Mouse (Mus musculus) leukemia stem cell, adult 10-12 weeks (primary cell): ENCODE measurements around the gene Ctse. TPM values are rescaled to one million over a fixed set of nuclear protein-coding genes. Genes with fewer than 3 reads are reported as not detected.

ENCODE experiments used
- polyA plus RNA-seq: library from polyadenylated mRNA; stranded (reverse); fragments of >175 nt; gene quantifications from 2 replicates; pipeline ENCODE4 v1.2.3, GENCODE M21; 2012; ENCODE audit warnings: low replicate concordance

Gene Ctse
- 68.5 and 139 TPM in 2 replicates for polyA plus RNA-seq

GRCm38 (mm10) chr1:131637791-131638540 lies at the start of gene Ctse:
TSS of gene Ctse (plus strand) at chr1:131638306.

DNA sequence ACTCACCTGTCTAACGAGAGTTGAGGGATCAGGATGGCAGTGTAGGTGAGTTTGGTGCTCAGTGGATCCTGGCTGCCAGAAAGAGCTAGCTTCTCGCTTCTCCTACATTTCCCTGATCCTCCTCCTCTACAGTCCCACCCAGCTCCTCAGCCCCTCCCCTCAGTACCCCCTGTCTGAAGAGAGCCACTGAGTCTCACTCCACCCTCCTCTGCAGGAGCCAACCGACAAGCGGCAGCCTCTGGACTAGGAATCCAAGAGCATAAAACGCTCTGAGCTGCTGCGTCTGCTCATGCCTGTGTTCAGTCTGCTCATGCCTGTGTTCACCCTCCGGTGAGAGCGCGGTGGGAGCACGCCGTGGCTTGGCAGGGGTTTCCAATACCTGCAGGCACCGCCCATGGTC lies 39.2 kb upstream of the Ctse start, which contains the start of gene Avpr1b:
Gene Avpr1b, plus strand, starts transcription at position 335 of the 400 bp plus-strand sequence.

GRCm38 (mm10) chr1:131688475-131688874 lies 50.4 kb downstream of the Ctse start, which contains the start of gene Rab7b:
TSS of gene Rab7b (plus strand) at chr1:131688695.

Other genes with a start within 250 kb of the Ctse start
- gene Srgap2, start 111.0 kb upstream of the Ctse start, polyA plus RNA-seq = 4.0 and 13.7 TPM in 2 replicates
- 1.3 and 1.8 TPM in 2 replicates for gene Fam72a, start 110.4 kb upstream of the Ctse start, polyA plus RNA-seq
- not detected in 2 replicates for gene Avpr1b, start 39.1 kb upstream of the Ctse start, polyA plus RNA-seq
- gene Rab7b, start 50.4 kb downstream of the Ctse start, polyA plus RNA-seq = 0.21 and 0.54 TPM in 2 replicates
- not detected in 2 replicates for gene Slc26a9, start 105.7 kb downstream of the Ctse start, polyA plus RNA-seq
- 0.06 and 0.16 TPM in 2 replicates for gene Pm20d1, start 159.1 kb downstream of the Ctse start, polyA plus RNA-seq
- 3.9 and 14.9 TPM in 2 replicates for gene Slc41a1, start 189.2 kb downstream of the Ctse start, polyA plus RNA-seq
- 1.6 and 6.1 TPM in 2 replicates for gene Rab29, start 228.9 kb downstream of the Ctse start, polyA plus RNA-seq